Mouse (Mus musculus) layer of hippocampus, adult 2 months (tissue): Measurements from ENCODE around the gene Plxna4. TPM values are rescaled to one million over a fixed set of nuclear protein-coding genes. Genes with fewer than 3 reads are reported as not detected.

Experiments
- DNase-seq, 2 experiments: peaks; one replicate each; pipeline ENCODE4 v3.0.0; 2022; ENCODE audit warnings: low spot score in 2 of 2
- H3K27ac ChIP-seq: fragments of 200-600 bp; 2 replicates; pipeline ENCODE4 v1.8.1; 2022
- H3K4me3 ChIP-seq: fragments of 200-600 bp; 2 replicates; pipeline ENCODE4 v1.8.1; 2022; ENCODE audit warnings: mild to moderate bottlenecking
- CTCF ChIP-seq: fragments of 200-600 bp; conservative IDR thresholded peaks from 2 replicates; pipeline ENCODE4 v1.8.1; 2022; ENCODE audit warnings: antibody characterized with exemption, mild to moderate bottlenecking, moderate library complexity
- total RNA-seq, 2 experiments: library from RNA; stranded (reverse); gene quantifications; 2 replicates each; pipeline ENCODE4 v1.2.3; 2021

Plxna4 gene
- total RNA-seq, 2 experiments from 2014 or later = 126 to 131 TPM

GRCm38 (mm10) chr6:32210139-32210538, 377.9 kb downstream of the Plxna4 start:
- H3K27ac ChIP-seq = no peak overlapping the region
- H3K4me3 ChIP-seq = no peak overlapping the region
- TF ChIP-seq CTCF = no peak
- DNase-seq = no peak

GRCm38 (mm10) chr6:32208951-32209350, 379.0 kb downstream of the Plxna4 start:
- DNase-seq = no peak
- no peak overlapping the region for H3K4me3 ChIP-seq
- TF ChIP-seq CTCF = no peak
- H3K27ac ChIP-seq = no peak overlapping the region

- Histone ChIP-seq H3K4me3 (no peak overlapping the region), H3K27ac (no peak overlapping the region)
- TF ChIP-seq CTCF = no peak
- DNase-seq = no peak
These were observed 383.7 kb downstream of the Plxna4 start for GRCm38 (mm10) chr6:32204253-32204652.

- Histone ChIP-seq H3K4me3 (no peak overlapping the region), H3K27ac (no peak overlapping the region)
- no peak for DNase-seq
- no peak for TF ChIP-seq CTCF
These were observed 384.6 kb downstream of the Plxna4 start for GRCm38 (mm10) chr6:32203389-32203788.

- Histone ChIP-seq H3K4me3 (no peak overlapping the region), H3K27ac (no peak overlapping the region)
- TF ChIP-seq CTCF = no peak
- DNase-seq = no peak
These were observed 385.3 kb downstream of the Plxna4 start for GRCm38 (mm10) chr6:32202664-32203192.

- no peak for DNase-seq
- H3K4me3 ChIP-seq = no peak overlapping the region
- no peak overlapping the region for H3K27ac ChIP-seq
- no peak for TF ChIP-seq CTCF
These were observed 386.5 kb downstream of the Plxna4 start for GRCm38 (mm10) chr6:32201506-32201905.

GRCm38 (mm10) chr6:32199616-32200015, 388.4 kb downstream of the Plxna4 start:
- Histone ChIP-seq H3K4me3 (no peak overlapping the region), H3K27ac (no peak overlapping the region)
- DNase-seq = no peak
- no peak for TF ChIP-seq CTCF

GRCm38 (mm10) chr6:32196913-32197312, 391.1 kb downstream of the Plxna4 start:
- DNase-seq = no peak
- no peak for TF ChIP-seq CTCF
- H3K4me3 ChIP-seq = no peak overlapping the region
- no peak overlapping the region; the same call in 1 of the 2 replicates for H3K27ac ChIP-seq

- peak overlapping the region; percentile 52 for H3K27ac ChIP-seq
- H3K4me3 ChIP-seq = no peak overlapping the region
- no peak for TF ChIP-seq CTCF
- DNase-seq = no peak
These were observed 394.9 kb downstream of the Plxna4 start for GRCm38 (mm10) chr6:32193046-32193445.

- no peak overlapping the region for H3K4me3 ChIP-seq
- H3K27ac ChIP-seq = no peak overlapping the region
- no peak for DNase-seq
- no peak for TF ChIP-seq CTCF
These were observed 403.5 kb downstream of the Plxna4 start for GRCm38 (mm10) chr6:32184402-32184985.

- no peak overlapping the region for H3K27ac ChIP-seq
- 0 out of 2 replicates have a peak, but pooled peaks have one; percentile 15 for TF ChIP-seq CTCF
- DNase-seq = no peak
- no peak overlapping the region for H3K4me3 ChIP-seq
These were observed 404.3 kb downstream of the Plxna4 start for GRCm38 (mm10) chr6:32183651-32184185.

GRCm38 (mm10) chr6:32180012-32180358, 408.0 kb downstream of the Plxna4 start:
- DNase-seq = no peak
- Histone ChIP-seq H3K27ac (peak overlapping the region; percentile 36), H3K4me3 (no peak overlapping the region)
- no peak for TF ChIP-seq CTCF

- Histone ChIP-seq H3K27ac (peak overlapping the region; percentile 36), H3K4me3 (no peak overlapping the region)
- DNase-seq = no peak
- no peak for TF ChIP-seq CTCF
These were observed 408.5 kb downstream of the Plxna4 start for GRCm38 (mm10) chr6:32179346-32180011.

GRCm38 (mm10) chr6:32177905-32178304, 410.1 kb downstream of the Plxna4 start:
- H3K27ac ChIP-seq = peak overlapping the region; percentile 36; the same call in 1 of the 2 replicates
- H3K4me3 ChIP-seq = no peak overlapping the region
- no peak for DNase-seq
- TF ChIP-seq CTCF = peak; percentile 61
